Mouse (Mus musculus): ENCODE measurements at regions not wholly inside any gene's neighbourhood (a gene's known extent, or its start where the extent isn't known, plus 50 kb on each side); places are given as distances from the start of the nearest gene placed in this dataset.

DNA sequence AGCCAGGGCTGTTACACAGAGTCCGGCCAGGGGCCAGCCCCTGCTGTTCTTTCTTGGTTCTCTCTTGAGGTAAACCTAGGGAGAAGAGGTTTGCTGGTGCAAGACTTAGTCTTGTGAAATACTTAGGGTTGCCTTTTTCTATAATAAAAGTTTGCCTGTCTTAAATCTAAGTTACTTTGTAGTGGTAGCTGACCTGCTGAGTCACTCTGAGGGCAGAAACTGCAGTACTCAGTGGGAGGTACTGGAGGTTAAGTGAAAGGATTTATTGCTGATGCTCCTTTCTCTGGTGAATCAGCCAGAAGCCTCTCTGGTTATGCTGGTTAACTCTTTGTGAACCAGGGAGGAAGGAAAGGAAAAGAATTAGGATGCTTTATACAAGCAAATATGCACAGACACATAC is 107.3 kb upstream of the Arhgap20 start:
- TF ChIP-seq POLR2A (IDR thresholded peaks at IDR 0.05; ENCODE audit: borderline replicate concordance, extremely low read depth, insufficient read depth, insufficient read length, poor library complexity, severe bottlenecking), result no peak
- TF ChIP-seq CTCF (IDR thresholded peaks at IDR 0.05; ENCODE audit: borderline replicate concordance, extremely low read depth, insufficient read depth, insufficient read length), result no peak

Measured in brain, embryonic 14.5 days (tissue).